In the genomic region with DNA sequence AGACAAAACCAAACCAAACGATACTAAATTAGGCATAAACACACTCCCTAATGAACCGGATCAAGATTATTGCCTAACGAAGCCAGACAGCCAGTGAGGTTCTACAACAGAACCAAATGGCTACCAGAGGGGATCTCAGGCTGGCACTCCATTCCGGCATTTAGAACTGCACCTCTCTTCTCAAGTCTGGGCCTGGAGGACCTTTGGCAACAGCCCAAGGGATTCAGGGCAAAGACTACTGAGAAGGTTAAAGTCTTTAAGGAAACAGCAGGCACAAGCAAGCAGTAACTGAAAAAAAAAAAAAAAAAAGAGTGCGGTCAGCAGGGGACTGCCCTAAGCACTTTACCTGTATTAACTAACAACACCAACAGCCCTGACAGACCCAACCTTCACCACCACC, we compare ENCODE assay signal across 37 mouse cellular contexts. TPM values are rescaled to one million over a fixed set of nuclear protein-coding genes. Genes with fewer than 3 reads are reported as not detected.
DNase-seq lines count a peak whose midpoint lies in the region; ATAC-seq and TF ChIP-seq lines count a peak whose summit lies in the region.
"Had no signal": no experiment of that assay in that cellular context is flagged by ENCODE, and none has a peak within 500 bp of the region (broad histone marks: within the 10 kb centered on the region; RNA-seq: fewer than 3 reads in every experiment).

No protein-coding gene starts in this region.

- 40% methylated on average over 5 of the region's 5 CpGs for WGBS in kidney, embryonic 15.5 days
- WGBS in small intestine, adult 2 months, result 26% methylated on average over 5 of the region's 5 CpGs

- H3K9me3 ChIP-seq in kidney, embryonic 15.5 days (replicated peaks), result no peaks in the 10 kb centered on the region
- H3K9me3 ChIP-seq: embryonic facial prominence, embryonic 13.5 days; forebrain, embryonic 12.5 days; heart, embryonic 15.5 days; hindbrain, embryonic 15.5 days; limb, embryonic 13.5 days; liver, embryonic 13.5 days; midbrain, embryonic 13.5 days; neural tube, embryonic 12.5 days had no signal

- no peak overlapping the region for H3K27ac ChIP-seq in kidney, embryonic 15.5 days
- peak overlapping the region; percentile 63 for H3K27ac ChIP-seq in small intestine, adult 2 months (ENCODE audit: insufficient read depth, low read depth, low read length)
- H3K27ac ChIP-seq: embryonic facial prominence, embryonic 13.5 days; forebrain, embryonic 12.5 days; heart, embryonic 15.5 days; hindbrain, embryonic 15.5 days; limb, embryonic 13.5 days; liver, embryonic 13.5 days; midbrain, embryonic 13.5 days; neural tube, embryonic 12.5 days; stomach, postnatal 0 days had no signal

- H3K4me2 ChIP-seq in kidney, embryonic 15.5 days, result no peak overlapping the region
- H3K4me2 ChIP-seq: embryonic facial prominence, embryonic 13.5 days; forebrain, embryonic 12.5 days; heart, embryonic 15.5 days; hindbrain, embryonic 15.5 days; limb, embryonic 13.5 days; midbrain, embryonic 13.5 days; neural tube, embryonic 12.5 days had no signal

- peaks cover 25% of the 10 kb centered on the region for H3K4me1 ChIP-seq in kidney, embryonic 15.5 days
- H3K4me1 ChIP-seq in small intestine, adult 2 months (ENCODE audit: control insufficient read depth, insufficient read depth, insufficient read length, low read length), result peaks cover 15% of the 10 kb centered on the region
- H3K4me1 ChIP-seq: neural tube, embryonic 12.5 days had no signal

- TF ChIP-seq CTCF in small intestine, adult 2 months (IDR thresholded peaks at IDR 0.05; ENCODE audit: extremely low read depth, insufficient read length, insufficient replicate concordance, low read depth, low read length), result no peak

- no peak overlapping the region for H3K9ac ChIP-seq in kidney, embryonic 15.5 days
- H3K9ac ChIP-seq: embryonic facial prominence, embryonic 13.5 days; forebrain, embryonic 12.5 days; heart, embryonic 15.5 days; hindbrain, embryonic 15.5 days; limb, embryonic 13.5 days; liver, embryonic 13.5 days; midbrain, embryonic 13.5 days; neural tube, embryonic 12.5 days had no signal

- no peaks in the 10 kb centered on the region for H3K27me3 ChIP-seq in kidney, embryonic 15.5 days
- H3K27me3 ChIP-seq in small intestine, adult 2 months (ENCODE audit: control insufficient read depth, insufficient read depth, low read length), result no peaks in the 10 kb centered on the region
- H3K27me3 ChIP-seq: embryonic facial prominence, embryonic 13.5 days; hindbrain, embryonic 15.5 days; neural tube, embryonic 12.5 days; Patski had no signal

- peak; percentile 86 for DNase-seq in kidney, adult 11 months
- peak; percentile 80 to 84 for DNase-seq in kidney, adult 8-10 months
- peak; percentile 82 to 88 for DNase-seq in kidney, postnatal 36 days
- DNase-seq in frontal cortex, postnatal 36 days (ENCODE audit: low spot score in 2 of 2), result no peak
- DNase-seq in ovary, postnatal 14 days (ENCODE audit: low spot score), result no peak
- no peak for DNase-seq in gastrocnemius, postnatal 4 days (ENCODE audit: low spot score in 2 of 2)
- DNase-seq: cerebellum, adult 18-20 months; cerebellum, postnatal 36 days; embryo, embryonic 11 days; gastrocnemius, postnatal 36 days; heart, postnatal 36 days; liver, embryonic 13.5 days; lung, adult 2 months; lung, postnatal 14 days; thymus, adult 2 months; thymus, postnatal 4 days had no signal

- TF ChIP-seq POLR2A in small intestine, adult 2 months (IDR thresholded peaks at IDR 0.05; ENCODE audit: low read depth, low read length), result no peak

- H3K4me3 ChIP-seq in kidney, embryonic 15.5 days (replicated peaks), result no peak overlapping the region
- H3K4me3 ChIP-seq in small intestine, adult 2 months (ENCODE audit: low read depth, low read length), result no peak overlapping the region
- H3K4me3 ChIP-seq: embryonic facial prominence, embryonic 13.5 days; erythroblast, embryonic 14.5 days; forebrain, embryonic 12.5 days; heart, embryonic 15.5 days; hindbrain, embryonic 15.5 days; limb, embryonic 13.5 days; liver, embryonic 13.5 days; midbrain, embryonic 13.5 days; neural tube, embryonic 12.5 days had no signal

- H3K36me3 ChIP-seq in kidney, embryonic 15.5 days, result no peaks in the 10 kb centered on the region
- no peaks in the 10 kb centered on the region for H3K36me3 ChIP-seq in small intestine, adult 2 months (ENCODE audit: control insufficient read depth, insufficient read depth, low read length)
- H3K36me3 ChIP-seq: embryonic facial prominence, embryonic 13.5 days; forebrain, embryonic 12.5 days; heart, embryonic 15.5 days; hindbrain, embryonic 15.5 days; limb, embryonic 13.5 days; liver, embryonic 13.5 days; midbrain, embryonic 13.5 days; neural tube, embryonic 12.5 days had no signal

- ATAC-seq in kidney, embryonic 15.5 days (replicated peaks; ENCODE audit: low FRiP score), result no peak
- ATAC-seq: midbrain, embryonic 13.5 days had no signal

RNA-seq across cellular contexts. Expression of gene Letmd1, which starts 6.7 kb away (rescaled TPM):
- polyA plus RNA-seq in kidney, embryonic 15.5 days (2015; fragmentation: Nextera tagmentation; extraction: Ambion mirVana), result 27.5 and 27.8 TPM in 2 replicates
- polyA plus RNA-seq in small intestine, adult 2 months (2012; rRNA removed), result 16.3 and 26.1 TPM in 2 replicates
- total RNA-seq in gastrocnemius, postnatal 4 days (2021), result 10 to 100 TPM; 20.9 to 24.1 TPM

RNA-seq across cellular contexts. Expression of gene Csrnp2, which starts 33.2 kb away (rescaled TPM):
- 16.0 and 16.9 TPM in 2 replicates for polyA plus RNA-seq in kidney, embryonic 15.5 days (2015; fragmentation: Nextera tagmentation; extraction: Ambion mirVana)
- polyA plus RNA-seq in small intestine, adult 2 months (2012; rRNA removed), result 0.62 and 0.96 TPM in 2 replicates
- 1 to 10 TPM; 5.7 to 5.9 TPM for total RNA-seq in gastrocnemius, postnatal 4 days (2021)

RNA-seq across cellular contexts. Expression of gene Slc11a2, which starts 37.2 kb away (rescaled TPM):
- 26.8 and 28.2 TPM in 2 replicates for polyA plus RNA-seq in kidney, embryonic 15.5 days (2015; fragmentation: Nextera tagmentation; extraction: Ambion mirVana)
- polyA plus RNA-seq in small intestine, adult 2 months (2012; rRNA removed), result 39.4 and 138 TPM in 2 replicates
- total RNA-seq in gastrocnemius, postnatal 4 days (2021), result 10 to 100 TPM; 28.0 to 28.6 TPM

RNA-seq across cellular contexts. Expression of gene Gm5475, which starts 40.1 kb away (rescaled TPM):
- 0.15 and 0.25 TPM in 2 replicates for polyA plus RNA-seq in kidney, embryonic 15.5 days (2015; fragmentation: Nextera tagmentation; extraction: Ambion mirVana)
- 0.13 and 0.20 TPM in 2 replicates for polyA plus RNA-seq in small intestine, adult 2 months (2012; rRNA removed)
- not detected for total RNA-seq in gastrocnemius, postnatal 4 days (2021)
- total RNA-seq: adrenal gland, adult 18-20 months; adrenal gland, postnatal 36 days; ES-E14; gastrocnemius, postnatal 36 days; heart, adult 8-10 months; heart, postnatal 36 days; layer of hippocampus, adult 8-10 months; left cerebral cortex, postnatal 25 days; megakaryocyte, adult 5-6 weeks had no signal
- polyA plus RNA-seq: CD4-positive, CD25-positive, alpha-beta regulatory T cell, adult 4 months; embryonic facial prominence, embryonic 13.5 days; erythroblast, embryonic 14.5 days; heart, embryonic 15.5 days; intestine, embryonic 14.5 days; liver, embryonic 13.5 days; lung, adult 2 months had no signal

Comparison
In these comparisons a context has a peak if more than half of its experiments do, and no peak if none do; other contexts are left out.
1. DNase-seq: peak in kidney, adult 11 months (single experiment), kidney, adult 8-10 months (2 of 2) and kidney, postnatal 36 days (2 of 2); none in frontal cortex, postnatal 36 days (0 of 2), ovary, postnatal 14 days (single experiment) and gastrocnemius, postnatal 4 days (0 of 2).